Mouse (Mus musculus) testis, adult 2 months (tissue): ENCODE measurements around the gene Dll4.

Experiments used
- CTCF ChIP-seq: fragments of 200-500 bp; IDR thresholded peaks from 2 replicates; pipeline ENCODE4 v1.5.1; 2012; ENCODE audit warnings: low read depth, mild to moderate bottlenecking, inconsistent platforms, low read length, moderate library complexity; ENCODE audit not compliant: control insufficient read depth, insufficient read depth, insufficient replicate concordance
- POLR2A ChIP-seq: fragments of 200-500 bp; IDR thresholded peaks from 2 replicates; pipeline ENCODE4 v1.6.1; 2012; ENCODE audit warnings: low read depth, mild to moderate bottlenecking, inconsistent platforms, low read length, moderate library complexity; ENCODE audit not compliant: control insufficient read depth

DNA sequence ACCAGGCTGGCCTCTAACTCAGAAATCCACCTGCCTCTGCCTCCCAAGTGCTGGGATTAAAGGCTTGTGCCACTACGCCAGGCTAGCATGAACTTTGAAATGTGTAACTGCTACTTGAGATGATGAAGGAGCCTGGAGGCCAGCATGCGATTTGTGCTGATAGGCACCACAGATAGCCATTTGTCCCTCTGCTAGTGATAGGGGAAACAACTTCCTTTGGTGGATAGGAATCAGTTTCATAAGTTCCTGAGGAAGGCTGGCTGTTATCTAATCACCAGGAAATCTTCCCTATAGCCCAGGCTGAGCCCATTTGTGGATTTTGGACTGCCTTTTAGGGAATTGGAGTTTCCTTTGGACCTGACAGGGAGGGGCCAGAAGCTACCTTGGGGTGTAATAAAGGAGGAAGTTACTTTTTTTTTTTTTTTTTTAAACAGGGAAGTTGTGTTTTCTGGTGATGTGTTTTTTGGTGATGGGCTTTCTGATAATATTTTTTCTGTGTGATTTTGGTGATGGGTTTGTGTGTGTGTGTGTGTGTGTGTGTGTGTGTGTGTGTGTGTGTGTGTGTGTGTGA, 34.2 kb downstream of the Dll4 start:
- no peak for TF ChIP-seq CTCF
- no peak for TF ChIP-seq POLR2A
